Mouse (Mus musculus) bone marrow macrophage, adult 2 months (primary cell): ENCODE measurements around the gene Yipf1.

Source experiments
- CTCF ChIP-seq: IDR thresholded peaks from 2 replicates; pipeline ENCODE4 v1.5.1; 2012; ENCODE audit warnings: low read depth, mild to moderate bottlenecking, low read length, moderate library complexity
- POLR2A ChIP-seq: IDR thresholded peaks from 2 replicates; pipeline ENCODE4 v1.6.1; 2012; ENCODE audit warnings: mild to moderate bottlenecking, low read depth, low read length, borderline replicate concordance

DNA sequence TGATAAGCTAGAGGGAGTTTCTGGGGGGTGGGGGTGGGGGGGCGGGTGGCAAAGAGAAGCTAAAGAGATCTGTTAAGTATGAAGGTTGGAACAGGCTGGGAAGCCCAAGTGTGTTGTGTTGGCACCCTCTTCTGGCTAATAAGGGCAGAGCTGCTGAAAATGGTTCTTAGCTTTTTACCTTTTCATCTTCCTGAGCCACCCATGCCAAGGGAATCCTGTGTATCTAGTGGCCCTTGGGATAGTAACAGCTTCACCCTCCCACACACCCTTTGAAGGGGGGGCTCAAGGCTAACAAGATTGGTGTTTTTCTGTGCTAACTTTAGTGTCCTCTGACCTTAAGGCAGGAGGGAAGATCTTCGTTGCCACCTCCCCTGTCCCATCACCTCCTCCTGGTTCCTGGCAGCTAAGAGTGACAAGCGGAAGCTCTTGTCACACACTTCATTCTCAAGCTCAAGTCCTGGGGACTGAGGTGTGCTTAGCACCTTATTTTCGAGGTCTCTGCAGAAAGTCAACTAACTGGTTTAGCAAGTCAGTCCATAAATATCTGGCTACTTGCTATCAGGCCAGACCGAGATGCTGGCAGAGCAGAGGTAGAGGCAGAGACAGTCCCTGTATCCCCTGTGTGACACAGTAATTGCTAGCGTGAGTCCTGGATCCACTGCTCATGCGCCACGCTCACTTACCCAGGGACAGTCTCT is 35.3 kb downstream of the Yipf1 start:
- TF ChIP-seq POLR2A (no peak), CTCF (no peak)
